Mouse (Mus musculus) hindbrain, embryonic 11.5 days (tissue): ENCODE data around the gene Ms4a15. TPM values are rescaled to one million over a fixed set of nuclear protein-coding genes. Genes with fewer than 3 reads are reported as not detected.

ENCODE experiments used
- ATAC-seq: fragments of 200-750 bp; cut with Nextera tagmentation; 2 replicates; pipeline ENCODE4 v1.8.0; 2017; ENCODE audit warnings: mild to moderate bottlenecking, moderate TSS enrichment, moderate library complexity; ENCODE audit not compliant: low FRiP score
- DNase-seq: peaks from one replicate; pipeline ENCODE4 v3.0.0-alpha.2; 2015; ENCODE audit warnings: low spot score
- H3K27ac ChIP-seq: fragments of 300-500 bp; sonication (generic); 2 replicates; pipeline ENCODE4 v1.5.1; 2014; ENCODE audit warnings: mild to moderate bottlenecking, low read depth, low read length
- H3K27me3 ChIP-seq: fragments of 300-500 bp; sonication (generic); 2 replicates; pipeline ENCODE4 v1.6.1; 2014; ENCODE audit warnings: mild to moderate bottlenecking, low read length, moderate library complexity, mixed read lengths; ENCODE audit not compliant: control insufficient read depth, insufficient read depth
- H3K36me3 ChIP-seq: fragments of 300-500 bp; sonication (generic); 2 replicates; pipeline ENCODE4 v1.6.1; 2014; ENCODE audit warnings: mild to moderate bottlenecking, low read length, moderate library complexity, mixed read lengths; ENCODE audit not compliant: control insufficient read depth, insufficient read depth
- H3K4me1 ChIP-seq: fragments of 300-500 bp; sonication (generic); replicated peaks from 2 replicates; pipeline ENCODE4 v1.6.1; 2014; ENCODE audit warnings: low read length, mixed read lengths; ENCODE audit not compliant: control insufficient read depth, insufficient read depth
- H3K4me2 ChIP-seq: fragments of 300-500 bp; sonication (generic); replicated peaks from 2 replicates; pipeline ENCODE4 v1.6.1; 2014; ENCODE audit warnings: mild to moderate bottlenecking, low read depth, low read length
- H3K4me3 ChIP-seq: fragments of 300-500 bp; sonication (generic); 2 replicates; pipeline ENCODE4 v1.5.1; 2014; ENCODE audit warnings: low read depth, low read length
- H3K9ac ChIP-seq: fragments of 300-500 bp; sonication (generic); 2 replicates; pipeline ENCODE4 v1.6.1; 2014; ENCODE audit warnings: low read depth, low read length
- H3K9me3 ChIP-seq: fragments of 300-500 bp; sonication (generic); 2 replicates; pipeline ENCODE4 v1.6.1; 2016; ENCODE audit warnings: low read length; ENCODE audit not compliant: control insufficient read depth
- WGBS: fragments of 180-500 bp; shearing (Covaris S2); extraction: QIAGEN DNeasy Blood & Tissue Kit; methylation state at CpG from one replicate; pipeline ENCODE4 v1.1.7; 2014; 5-methylcytosine and 5-hydroxymethylcytosine counted together
- polyA plus RNA-seq: library from polyadenylated mRNA; unstranded; fragments of >200 nt; fragmentation: Nextera tagmentation; extraction: Ambion mirVana; gene quantifications from 2 replicates; pipeline ENCODE4 v1.2.1, GENCODE M21; 2014

The Ms4a15 gene
- polyA plus RNA-seq, 1 experiment from 2014 or later = not detected

GRCm38 (mm10) chr19:10988563-10988962 is 4.5 kb downstream of the Ms4a15 start:
- no peaks in the 10 kb centered on the region for H3K9me3 ChIP-seq
- H3K27ac ChIP-seq = no peak overlapping the region
- H3K27me3 ChIP-seq = no peaks in the 10 kb centered on the region
- no peak overlapping the region for H3K4me2 ChIP-seq
- 80% methylated on average over 1 of the region's 1 CpGs for WGBS
- no peak overlapping the region for H3K4me3 ChIP-seq
- ATAC-seq (no peak), DNase-seq (no peak)
- no peaks in the 10 kb centered on the region for H3K36me3 ChIP-seq
- no peak overlapping the region for H3K9ac ChIP-seq
- no peaks in the 10 kb centered on the region for H3K4me1 ChIP-seq

GRCm38 (mm10) chr19:10985889-10986288 is 7.2 kb downstream of the Ms4a15 start:
- H3K9ac ChIP-seq = no peak overlapping the region
- 92% methylated on average over 4 of the region's 4 CpGs for WGBS
- no peak overlapping the region for H3K4me3 ChIP-seq
- no peaks in the 10 kb centered on the region for H3K4me1 ChIP-seq
- no peak overlapping the region for H3K4me2 ChIP-seq
- H3K36me3 ChIP-seq = no peaks in the 10 kb centered on the region
- H3K27me3 ChIP-seq = no peaks in the 10 kb centered on the region
- no peak for DNase-seq
- no peak overlapping the region for H3K27ac ChIP-seq
- no peak for ATAC-seq
- no peaks in the 10 kb centered on the region for H3K9me3 ChIP-seq

- no peaks in the 10 kb centered on the region for H3K4me1 ChIP-seq
- no peak overlapping the region for H3K4me3 ChIP-seq
- no peak overlapping the region for H3K9ac ChIP-seq
- no peak overlapping the region for H3K4me2 ChIP-seq
- DNase-seq = no peak
- no peaks in the 10 kb centered on the region for H3K9me3 ChIP-seq
- H3K27ac ChIP-seq = no peak overlapping the region
- WGBS = 75% methylated on average over 13 of the region's 13 CpGs
- H3K27me3 ChIP-seq = no peaks in the 10 kb centered on the region
- no peak for ATAC-seq
- no peaks in the 10 kb centered on the region for H3K36me3 ChIP-seq
Measured at GRCm38 (mm10) chr19:10984551-10984950, 8.5 kb downstream of the Ms4a15 start.

GRCm38 (mm10) chr19:10983146-10983545 is 9.9 kb downstream of the Ms4a15 start:
- ATAC-seq = no peak
- Histone ChIP-seq H3K9ac (no peak overlapping the region), H3K27ac (no peak overlapping the region), H3K4me3 (no peak overlapping the region), H3K27me3 (no peaks in the 10 kb centered on the region), H3K9me3 (no peaks in the 10 kb centered on the region), H3K4me1 (no peaks in the 10 kb centered on the region), H3K4me2 (no peak overlapping the region), H3K36me3 (no peaks in the 10 kb centered on the region)
- 26% methylated on average over 14 of the region's 14 CpGs for WGBS
- peak; percentile 55 for DNase-seq

- 90% methylated on average over 5 of the region's 5 CpGs for WGBS
- Histone ChIP-seq H3K9ac (no peak overlapping the region), H3K36me3 (no peaks in the 10 kb centered on the region), H3K27ac (no peak overlapping the region), H3K9me3 (no peaks in the 10 kb centered on the region), H3K4me3 (no peak overlapping the region), H3K4me1 (no peaks in the 10 kb centered on the region), H3K4me2 (no peak overlapping the region), H3K27me3 (no peaks in the 10 kb centered on the region)
- no peak for ATAC-seq
- DNase-seq = no peak
Measured at GRCm38 (mm10) chr19:10980210-10980609, 12.8 kb downstream of the Ms4a15 start.

- H3K36me3 ChIP-seq = no peaks in the 10 kb centered on the region
- H3K27me3 ChIP-seq = no peaks in the 10 kb centered on the region
- DNase-seq (peak; percentile 82), ATAC-seq (peak; percentile 65)
- H3K4me3 ChIP-seq = no peak overlapping the region
- peak overlapping the region; percentile 12; the same call in 1 of the 2 replicates for H3K4me2 ChIP-seq
- H3K27ac ChIP-seq = no peak overlapping the region
- no peaks in the 10 kb centered on the region for H3K4me1 ChIP-seq
- 12% methylated on average over 18 of the region's 18 CpGs for WGBS
- H3K9ac ChIP-seq = no peak overlapping the region
- no peaks in the 10 kb centered on the region for H3K9me3 ChIP-seq
Measured at GRCm38 (mm10) chr19:10979184-10980168, 13.6 kb downstream of the Ms4a15 start.

- H3K36me3 ChIP-seq = no peaks in the 10 kb centered on the region
- H3K4me3 ChIP-seq = no peak overlapping the region
- no peak overlapping the region for H3K9ac ChIP-seq
- no peak overlapping the region for H3K4me2 ChIP-seq
- no peaks in the 10 kb centered on the region for H3K9me3 ChIP-seq
- DNase-seq (no peak), ATAC-seq (no peak)
- H3K27me3 ChIP-seq = no peaks in the 10 kb centered on the region
- H3K27ac ChIP-seq = no peak overlapping the region
- 57% methylated on average over 4 of the region's 4 CpGs for WGBS
- H3K4me1 ChIP-seq = no peaks in the 10 kb centered on the region
Measured at GRCm38 (mm10) chr19:10976318-10976717, 16.7 kb downstream of the Ms4a15 start.

GRCm38 (mm10) chr19:10975187-10975586 is 17.9 kb downstream of the Ms4a15 start:
- DNase-seq (no peak), ATAC-seq (no peak)
- Histone ChIP-seq H3K27ac (no peak overlapping the region), H3K36me3 (no peaks in the 10 kb centered on the region), H3K9me3 (no peaks in the 10 kb centered on the region), H3K4me3 (no peak overlapping the region), H3K9ac (no peak overlapping the region), H3K27me3 (no peaks in the 10 kb centered on the region), H3K4me1 (no peaks in the 10 kb centered on the region), H3K4me2 (no peak overlapping the region)
- WGBS = 77% methylated on average over 2 of the region's 2 CpGs
